Mouse (Mus musculus) lung, postnatal 0 days (tissue): ENCODE measurements around the gene Nbea. TPM values are rescaled to one million over a fixed set of nuclear protein-coding genes. Genes with fewer than 3 reads are reported as not detected.

Source experiments
- ATAC-seq: fragments of 200-750 bp; cut with Nextera tagmentation; 2 replicates; pipeline ENCODE4 v1.8.0; 2017; ENCODE audit warnings: moderate library complexity
- DNase-seq: peaks from one replicate; pipeline ENCODE4 v3.0.0-alpha.2; 2016; ENCODE audit warnings: low spot score
- H3K27ac ChIP-seq: fragments of 300-500 bp; sonication (generic); 2 replicates; pipeline ENCODE4 v1.5.1; 2014; ENCODE audit warnings: antibody characterized with exemption, mild to moderate bottlenecking, low read length, mixed read lengths
- H3K27me3 ChIP-seq: fragments of 300-500 bp; sonication (generic); replicated peaks from 2 replicates; pipeline ENCODE4 v1.6.1; 2014; ENCODE audit warnings: low read length, mixed read lengths; ENCODE audit not compliant: insufficient read depth
- H3K36me3 ChIP-seq: fragments of 300-500 bp; sonication (generic); 2 replicates; pipeline ENCODE4 v1.6.1; 2014; ENCODE audit warnings: low read length, mixed read lengths; ENCODE audit not compliant: insufficient read depth
- H3K4me1 ChIP-seq: fragments of 300-500 bp; sonication (generic); 2 replicates; pipeline ENCODE4 v1.6.1; 2014; ENCODE audit warnings: antibody characterized with exemption, low read depth, low read length, mixed read lengths; ENCODE audit not compliant: insufficient read depth
- H3K4me2 ChIP-seq: fragments of 300-500 bp; sonication (generic); replicated peaks from 2 replicates; pipeline ENCODE4 v1.6.1; 2014; ENCODE audit warnings: low read depth, mild to moderate bottlenecking, low read length, moderate library complexity, mixed read lengths
- H3K4me3 ChIP-seq: fragments of 300-500 bp; sonication (generic); 2 replicates; pipeline ENCODE4 v1.5.1; 2014; ENCODE audit warnings: low read depth, low read length
- H3K9ac ChIP-seq: fragments of 300-500 bp; sonication (generic); replicated peaks from 2 replicates; pipeline ENCODE4 v1.6.1; 2014; ENCODE audit warnings: low read depth, mild to moderate bottlenecking
- H3K9me3 ChIP-seq: fragments of 300-500 bp; sonication (generic); 2 replicates; pipeline ENCODE4 v1.6.1; 2016; ENCODE audit warnings: low read length, mixed read lengths
- CTCF ChIP-seq: IDR thresholded peaks from 2 replicates; pipeline ENCODE4 v1.5.1; 2016; ENCODE audit warnings: antibody characterized with exemption, mild to moderate bottlenecking
- EP300 ChIP-seq: IDR thresholded peaks from 2 replicates; pipeline ENCODE4 v1.6.1; 2016; ENCODE audit warnings: antibody characterized with exemption, mild to moderate bottlenecking, control low read depth
- WGBS: fragments of 180-500 bp; shearing (Covaris S2); extraction: QIAGEN DNeasy Blood & Tissue Kit; methylation state at CpG from one replicate; pipeline ENCODE4 v1.1.7; 2014; 5-methylcytosine and 5-hydroxymethylcytosine counted together
- polyA plus RNA-seq: library from polyadenylated mRNA; unstranded; fragments of >200 nt; fragmentation: Nextera tagmentation; extraction: Ambion mirVana; gene quantifications from 2 replicates; pipeline ENCODE4 v1.2.1, GENCODE M21; 2015

Gene Nbea
- polyA plus RNA-seq, 1 experiment from 2014 or later = 6.3 TPM

DNA sequence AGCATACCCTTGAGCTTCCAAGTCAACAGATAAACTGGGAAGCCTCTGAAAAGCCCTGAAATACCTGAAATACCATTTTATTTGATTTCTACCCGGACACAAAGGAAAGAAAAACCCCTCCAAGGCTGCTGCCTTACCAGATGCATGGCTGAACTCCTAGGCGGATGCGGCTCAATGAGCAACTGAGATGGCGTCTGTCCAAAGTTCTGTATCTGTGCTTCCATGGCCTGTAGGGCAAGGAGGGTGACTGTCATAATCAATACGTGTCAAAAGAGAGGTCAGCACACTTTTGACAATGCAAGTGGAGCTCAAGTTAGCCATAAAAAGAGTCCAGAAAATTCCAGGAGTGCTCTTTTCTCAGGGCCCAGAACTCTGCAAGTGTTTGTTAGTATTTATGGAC is 534.0 kb downstream of the Nbea start:
- Histone ChIP-seq H3K4me2 (no peak overlapping the region), H3K27me3 (no peaks in the 10 kb centered on the region), H3K4me1 (peaks cover 7% of the 10 kb centered on the region; the same call in 1 of the 2 replicates), H3K9me3 (no peaks in the 10 kb centered on the region), H3K4me3 (no peak overlapping the region), H3K9ac (no peak overlapping the region), H3K36me3 (peaks cover 4% of the 10 kb centered on the region; the same call in 1 of the 2 replicates), H3K27ac (no peak overlapping the region)
- DNase-seq (no peak), ATAC-seq (no peak)
- WGBS = 69% methylated on average over 5 of the region's 5 CpGs
- TF ChIP-seq EP300 (no peak), CTCF (no peak)

- H3K27me3 ChIP-seq = no peaks in the 10 kb centered on the region
These were observed 535.2 kb downstream of the Nbea start for GRCm38 (mm10) chr3:55648299-55648698.

DNA sequence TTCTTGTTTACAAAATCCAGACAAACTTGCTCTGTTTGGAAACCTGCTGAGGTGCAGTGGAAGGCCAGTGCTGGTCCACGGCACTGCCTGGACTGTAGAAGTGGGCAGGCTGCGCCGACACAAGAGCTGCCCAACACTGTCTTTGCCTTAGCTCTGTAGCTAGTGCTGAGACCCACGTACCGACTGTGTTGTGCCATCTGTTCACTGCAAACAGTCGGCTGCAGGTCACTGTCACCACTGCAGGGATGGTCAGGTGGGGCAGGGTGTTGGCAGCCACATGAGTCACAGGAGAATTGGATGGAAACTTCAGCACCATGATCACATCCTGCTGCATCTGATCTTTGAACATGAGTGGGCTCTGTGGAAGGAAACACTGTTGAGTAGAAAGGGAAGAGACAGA is 536.3 kb downstream of the Nbea start:
- Histone ChIP-seq H3K36me3 (peaks cover 4% of the 10 kb centered on the region; the same call in 1 of the 2 replicates), H3K27me3 (no peaks in the 10 kb centered on the region), H3K4me2 (no peak overlapping the region), H3K9me3 (no peaks in the 10 kb centered on the region), H3K4me1 (peaks cover under 1% of the 10 kb centered on the region; the same call in 1 of the 2 replicates), H3K4me3 (no peak overlapping the region), H3K9ac (no peak overlapping the region), H3K27ac (no peak overlapping the region)
- 65% methylated on average over 6 of the region's 6 CpGs for WGBS
- DNase-seq = no peak
- ATAC-seq = no peak
- TF ChIP-seq EP300 = no peak
- TF ChIP-seq CTCF = no peak

More at GRCm38 (mm10) chr3:55648299-55648698, 535.2 kb downstream of the Nbea start:
- 62% methylated on average over 4 of the region's 4 CpGs for WGBS
- ATAC-seq (no peak), DNase-seq (no peak)
- Histone ChIP-seq H3K4me2 (no peak overlapping the region), H3K4me3 (no peak overlapping the region), H3K9ac (no peak overlapping the region), H3K9me3 (no peaks in the 10 kb centered on the region), H3K4me1 (peaks cover 7% of the 10 kb centered on the region; the same call in 1 of the 2 replicates), H3K36me3 (peaks cover 4% of the 10 kb centered on the region; the same call in 1 of the 2 replicates), H3K27ac (no peak overlapping the region)
- TF ChIP-seq EP300 = no peak
- TF ChIP-seq CTCF = no peak

DNA sequence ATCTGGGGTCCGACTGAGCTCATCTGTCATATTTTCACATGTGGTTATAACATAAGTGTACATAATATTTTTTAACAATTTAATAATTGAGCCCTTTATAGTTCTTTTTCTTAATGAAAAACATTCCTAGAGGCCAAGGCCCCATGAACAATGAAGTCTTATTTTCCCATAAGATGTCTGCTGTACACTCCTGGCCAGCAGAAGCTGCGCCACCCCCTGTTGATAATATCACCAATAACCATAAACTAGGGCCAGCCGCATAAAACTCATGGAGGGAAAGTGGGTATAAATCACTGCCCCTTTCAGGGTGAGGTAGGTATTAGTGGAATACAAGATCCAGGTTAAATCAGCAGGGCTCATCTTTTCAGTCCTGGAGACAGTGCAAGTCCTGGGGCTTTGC is 537.1 kb downstream of the Nbea start:
- H3K9ac ChIP-seq = no peak overlapping the region
- H3K4me2 ChIP-seq = no peak overlapping the region
- no peak for ATAC-seq
- H3K27ac ChIP-seq = no peak overlapping the region
- WGBS = 94% methylated on average over 3 of the region's 3 CpGs
- H3K4me3 ChIP-seq = no peak overlapping the region
- no peaks in the 10 kb centered on the region for H3K27me3 ChIP-seq
- no peaks in the 10 kb centered on the region for H3K9me3 ChIP-seq
- no peak for DNase-seq
- no peak for TF ChIP-seq EP300
- peaks cover 4% of the 10 kb centered on the region; the same call in 1 of the 2 replicates for H3K36me3 ChIP-seq
- H3K4me1 ChIP-seq = no peaks in the 10 kb centered on the region

GRCm38 (mm10) chr3:55644035-55644618 is 539.4 kb downstream of the Nbea start:
- H3K9ac ChIP-seq = no peak overlapping the region
- H3K27me3 ChIP-seq = no peaks in the 10 kb centered on the region
- H3K4me2 ChIP-seq = no peak overlapping the region
- DNase-seq (no peak), ATAC-seq (no peak)
- 73% methylated on average over 11 of the region's 11 CpGs for WGBS
- TF ChIP-seq EP300 (no peak), CTCF (no peak)
- no peak overlapping the region for H3K27ac ChIP-seq
- no peaks in the 10 kb centered on the region for H3K4me1 ChIP-seq
- H3K4me3 ChIP-seq = no peak overlapping the region
- H3K36me3 ChIP-seq = peaks cover 7% of the 10 kb centered on the region; the same call in 1 of the 2 replicates
- no peaks in the 10 kb centered on the region for H3K9me3 ChIP-seq

GRCm38 (mm10) chr3:55637660-55638059 is 545.8 kb downstream of the Nbea start:
- no peak overlapping the region for H3K4me2 ChIP-seq
- H3K4me3 ChIP-seq = no peak overlapping the region
- H3K4me1 ChIP-seq = no peaks in the 10 kb centered on the region
- no peak for DNase-seq
- H3K9me3 ChIP-seq = no peaks in the 10 kb centered on the region
- no peak overlapping the region for H3K27ac ChIP-seq
- H3K36me3 ChIP-seq = 0 out of 2 replicates have a peak, but pooled peaks cover 3% of the 10 kb centered on the region
- WGBS = 83% methylated on average over 7 of the region's 7 CpGs
- no peak overlapping the region for H3K9ac ChIP-seq
- ATAC-seq = no peak
- H3K27me3 ChIP-seq = no peaks in the 10 kb centered on the region
- TF ChIP-seq EP300 = no peak
- TF ChIP-seq CTCF = no peak
